Mouse (Mus musculus) bone marrow macrophage, adult 2 months (primary cell): ENCODE measurements around the gene Arfgef3.

Experiments used
- CTCF ChIP-seq: IDR thresholded peaks from 2 replicates; pipeline ENCODE4 v1.5.1; 2012; ENCODE audit warnings: low read depth, mild to moderate bottlenecking, low read length, moderate library complexity
- POLR2A ChIP-seq: IDR thresholded peaks from 2 replicates; pipeline ENCODE4 v1.6.1; 2012; ENCODE audit warnings: mild to moderate bottlenecking, low read depth, low read length, borderline replicate concordance

GRCm38 (mm10) chr10:18549321-18550216 lies 194.2 kb downstream of the Arfgef3 start:
- TF ChIP-seq POLR2A (no peak), CTCF (no peak)
